Mouse (Mus musculus) myocyte (in vitro differentiated cells): Measurements from ENCODE around the gene Rbm38. TPM values are rescaled to one million over a fixed set of nuclear protein-coding genes. Genes with fewer than 3 reads are reported as not detected.

Source experiments
- H3K27me3 ChIP-seq: one replicate; pipeline ENCODE4 v1.6.1; 2011; ENCODE audit not compliant: control insufficient read depth, insufficient read depth, insufficient read length
- H3K36me3 ChIP-seq: one replicate; pipeline ENCODE4 v1.6.1; 2011; ENCODE audit not compliant: control insufficient read depth, insufficient read depth
- H3K4me2 ChIP-seq: one replicate; pipeline ENCODE4 v1.6.1; 2011; ENCODE audit warnings: low read depth, control low read depth
- H3K4me3 ChIP-seq: one replicate; pipeline ENCODE4 v1.5.1; 2011; ENCODE audit warnings: mild to moderate bottlenecking, control low read depth, moderate library complexity
- H3K79me2 ChIP-seq: one replicate; pipeline ENCODE4 v1.6.1; 2011; ENCODE audit not compliant: control insufficient read depth, insufficient read depth
- H3ac ChIP-seq: one replicate; pipeline ENCODE4 v1.6.1; 2011; ENCODE audit not compliant: control insufficient read depth, insufficient read length
- CEBPB ChIP-seq: IDR thresholded peaks from 2 replicates; pipeline ENCODE4 v1.6.1; 2011; ENCODE audit warnings: mild to moderate bottlenecking, moderate library complexity; ENCODE audit not compliant: poor library complexity, insufficient read depth, severe bottlenecking
- E2F4 ChIP-seq: IDR thresholded peaks from one replicate; pipeline ENCODE4 v1.6.1; 2011; ENCODE audit warnings: mild to moderate bottlenecking, control low read depth, moderate library complexity; ENCODE audit not compliant: insufficient read depth
- MAX ChIP-seq: IDR thresholded peaks from one replicate; pipeline ENCODE4 v1.6.1; 2011; ENCODE audit warnings: low read depth, mild to moderate bottlenecking, control low read depth
- MYOD1 ChIP-seq, 3 experiments: IDR thresholded peaks; one replicate each; pipeline ENCODE4 v1.6.1; 2011; ENCODE audit warnings: control low read depth in 2 of 3, low read depth in 2 of 3, mild to moderate bottlenecking in 2 of 3, moderate library complexity in 1 of 3; ENCODE audit not compliant: insufficient read length in 2 of 3, control insufficient read depth in 1 of 3
- MYOG ChIP-seq, 3 experiments: IDR thresholded peaks; one replicate each; pipeline ENCODE4 v1.6.1; 2011; ENCODE audit warnings: control low read depth in 2 of 3, low read depth in 2 of 3, mild to moderate bottlenecking in 2 of 3; ENCODE audit not compliant: insufficient read length in 2 of 3, control insufficient read depth in 1 of 3, insufficient read depth in 1 of 3
- POLR2A ChIP-seq: IDR thresholded peaks from one replicate; pipeline ENCODE4 v1.6.1; 2011; ENCODE audit warnings: low read depth, mild to moderate bottlenecking, control low read depth, moderate library complexity; ENCODE audit not compliant: insufficient read length
- POLR2AphosphoS2 ChIP-seq: IDR thresholded peaks from one replicate; pipeline ENCODE4 v1.6.1; 2011; ENCODE audit warnings: low read depth, control low read depth; ENCODE audit not compliant: insufficient read length
- REST ChIP-seq: IDR thresholded peaks from one replicate; pipeline ENCODE4 v1.6.1; 2011; ENCODE audit warnings: mild to moderate bottlenecking, control low read depth, moderate library complexity; ENCODE audit not compliant: insufficient read depth, insufficient read length
- SRF ChIP-seq: IDR thresholded peaks from one replicate; pipeline ENCODE4 v1.6.1; 2011; ENCODE audit warnings: low read depth; ENCODE audit not compliant: control insufficient read depth, insufficient read length
- TCF12 ChIP-seq: IDR thresholded peaks from one replicate; pipeline ENCODE4 v1.6.1; 2011; ENCODE audit warnings: mild to moderate bottlenecking, control low read depth; ENCODE audit not compliant: poor library complexity, insufficient read depth, severe bottlenecking
- TCF3 ChIP-seq: IDR thresholded peaks from one replicate; pipeline ENCODE4 v1.6.1; 2011; ENCODE audit warnings: low read depth, control low read depth; ENCODE audit not compliant: insufficient read length
- USF1 ChIP-seq: IDR thresholded peaks from one replicate; pipeline ENCODE4 v1.6.1; 2011; ENCODE audit warnings: low read depth, mild to moderate bottlenecking, control low read depth, moderate library complexity
- polyA plus RNA-seq: library from polyadenylated mRNA; unstranded; fragments of >200 nt; fragmentation: generic; extraction: Trizol; gene quantifications from one replicate; pipeline ENCODE4 v1.2.1, GENCODE M21; 2012; ENCODE audit warnings: missing spikeins

The Rbm38 gene
- polyA plus RNA-seq, 1 experiment: 124 TPM

DNA sequence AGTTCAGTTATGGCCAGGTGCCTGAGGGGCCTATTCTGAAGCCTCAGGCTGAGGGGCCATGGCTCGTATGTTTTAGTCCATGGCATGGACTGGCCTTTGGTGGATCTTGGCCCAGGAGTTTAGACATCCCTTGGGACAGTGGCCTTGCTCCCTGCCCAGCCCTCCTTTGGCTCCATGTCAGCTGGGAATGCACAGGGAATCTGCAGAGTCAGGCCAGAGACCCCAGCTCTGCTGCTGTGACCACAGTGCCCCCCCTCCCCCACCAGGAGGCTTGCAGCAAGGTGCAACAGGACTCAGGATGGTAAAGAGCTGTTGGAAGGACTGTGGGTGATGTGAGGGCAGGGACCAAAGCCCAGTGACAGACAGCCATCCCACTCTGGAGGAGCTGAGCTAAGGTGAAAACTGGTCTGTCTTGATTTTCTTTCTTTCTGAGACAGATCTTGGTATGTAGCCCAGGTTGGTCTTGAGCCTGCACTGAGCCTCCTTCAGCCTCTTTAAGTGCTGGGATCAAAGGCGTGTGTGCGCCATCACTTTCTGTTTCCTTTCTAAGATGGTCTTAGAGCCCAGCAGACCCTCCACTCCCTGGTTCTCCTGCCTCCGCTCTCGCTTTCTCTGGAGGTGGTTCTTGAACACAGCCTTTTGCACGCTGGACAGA is 7.0 kb downstream of the Rbm38 start:
- TF ChIP-seq CEBPB: no peak
- TF ChIP-seq POLR2AphosphoS2: peak; percentile 5
- no peak overlapping the region for H3K4me3 ChIP-seq
- H3K27me3 ChIP-seq: no peaks in the 10 kb centered on the region
- no peak overlapping the region for H3ac ChIP-seq
- H3K79me2 ChIP-seq: peaks cover 30% of the 10 kb centered on the region
- H3K36me3 ChIP-seq: no peaks in the 10 kb centered on the region
- peak overlapping the region; percentile 49 for H3K4me2 ChIP-seq

DNA sequence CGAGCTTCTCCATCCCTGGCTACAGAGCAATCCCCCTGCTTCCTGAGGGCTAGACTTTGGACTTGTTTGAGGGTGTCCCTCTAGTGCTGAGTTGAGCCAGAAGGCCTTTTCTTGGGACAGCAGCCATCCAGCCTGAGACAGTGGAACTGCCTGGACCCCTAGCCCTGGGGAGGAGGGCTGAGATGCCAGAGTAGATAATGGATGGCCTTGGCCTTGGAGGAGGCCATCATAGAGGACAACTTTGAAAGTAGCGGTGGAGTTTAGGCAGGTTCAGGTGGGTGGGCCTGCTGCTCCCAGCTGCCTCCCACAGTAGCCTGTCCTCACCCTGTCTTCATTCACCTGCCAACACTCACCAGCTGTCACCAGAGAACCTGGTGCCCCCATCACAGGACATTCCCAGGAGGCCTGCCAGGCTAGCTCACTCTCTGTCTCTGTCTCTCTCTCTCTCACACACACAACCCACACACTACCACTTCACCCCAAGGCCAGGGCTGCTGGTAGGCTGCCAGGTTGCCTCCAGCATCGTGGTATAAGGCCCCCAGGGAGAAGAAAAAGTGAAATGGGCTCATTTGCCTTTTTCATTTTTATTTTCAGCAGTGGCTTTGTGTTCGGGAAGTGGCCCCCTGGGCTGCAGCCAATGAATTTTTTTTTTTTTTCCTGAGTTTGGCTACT is 7.7 kb downstream of the Rbm38 start:
- H3K4me2 ChIP-seq: peak overlapping the region; percentile 49
- H3K4me3 ChIP-seq: no peak overlapping the region
- TF ChIP-seq TCF12 (peak; percentile 84), TCF3 (peak; percentile 85), MYOG (IDR thresholded peaks at IDR 0.05; ENCODE audit: control insufficient read depth in 1 of 3, insufficient read depth in 1 of 3, insufficient read length in 2 of 3, low read depth in 2 of 3) (peak in 2 of 3 experiments; percentile 82 to 96), MAX (no peak), POLR2AphosphoS2 (no peak), SRF (no peak), USF1 (no peak), MYOD1 (IDR thresholded peaks at IDR 0.05; ENCODE audit: control insufficient read depth in 1 of 3, insufficient read length in 2 of 3, low read depth in 2 of 3) (peak; percentile 57 to 97 (median 63))
- H3K79me2 ChIP-seq: peaks cover 24% of the 10 kb centered on the region
- no peaks in the 10 kb centered on the region for H3K27me3 ChIP-seq
- H3K36me3 ChIP-seq: no peaks in the 10 kb centered on the region
- H3ac ChIP-seq: no peak overlapping the region

DNA sequence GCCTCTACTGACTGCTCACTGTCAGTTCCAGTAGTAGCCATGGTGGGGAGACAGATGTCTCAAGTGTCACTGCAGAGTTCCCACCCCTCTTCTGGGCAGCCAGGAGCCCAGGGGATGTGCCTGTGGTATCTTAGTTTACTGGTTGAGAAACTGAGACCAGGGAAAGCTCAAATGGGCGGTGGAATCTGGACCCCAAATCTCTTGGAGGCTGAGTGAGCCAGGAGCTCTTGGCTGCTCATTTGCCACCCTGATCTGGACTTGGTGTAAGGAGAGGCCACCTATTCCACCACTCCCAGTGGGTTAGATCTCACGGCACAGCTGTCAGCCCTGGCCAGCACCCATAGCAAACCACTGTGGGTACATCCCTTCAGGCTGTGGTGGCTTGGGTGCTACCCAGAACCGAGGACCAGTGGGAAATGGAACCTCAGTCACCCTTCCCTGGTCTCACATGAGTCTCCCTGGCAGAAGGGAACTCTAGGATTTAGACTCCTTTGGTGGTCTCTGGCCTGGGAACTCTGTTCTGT is 8.3 kb downstream of the Rbm38 start:
- no peaks in the 10 kb centered on the region for H3K27me3 ChIP-seq
- H3K79me2 ChIP-seq: peaks cover 17% of the 10 kb centered on the region
- peak overlapping the region; percentile 38 for H3K4me2 ChIP-seq
- H3ac ChIP-seq: no peak overlapping the region
- TF ChIP-seq POLR2A (no peak), MYOG (IDR thresholded peaks at IDR 0.05; ENCODE audit: control insufficient read depth in 1 of 3, insufficient read depth in 1 of 3, insufficient read length in 2 of 3, low read depth in 2 of 3) (peak; percentile 66 to 97 (median 82)), MYOD1 (IDR thresholded peaks at IDR 0.05; ENCODE audit: control insufficient read depth in 1 of 3, insufficient read length in 2 of 3, low read depth in 2 of 3) (peak; percentile 14 to 95 (median 56)), TCF3 (peak; percentile 50), SRF (no peak)
- H3K36me3 ChIP-seq: no peaks in the 10 kb centered on the region
- no peak overlapping the region for H3K4me3 ChIP-seq

DNA sequence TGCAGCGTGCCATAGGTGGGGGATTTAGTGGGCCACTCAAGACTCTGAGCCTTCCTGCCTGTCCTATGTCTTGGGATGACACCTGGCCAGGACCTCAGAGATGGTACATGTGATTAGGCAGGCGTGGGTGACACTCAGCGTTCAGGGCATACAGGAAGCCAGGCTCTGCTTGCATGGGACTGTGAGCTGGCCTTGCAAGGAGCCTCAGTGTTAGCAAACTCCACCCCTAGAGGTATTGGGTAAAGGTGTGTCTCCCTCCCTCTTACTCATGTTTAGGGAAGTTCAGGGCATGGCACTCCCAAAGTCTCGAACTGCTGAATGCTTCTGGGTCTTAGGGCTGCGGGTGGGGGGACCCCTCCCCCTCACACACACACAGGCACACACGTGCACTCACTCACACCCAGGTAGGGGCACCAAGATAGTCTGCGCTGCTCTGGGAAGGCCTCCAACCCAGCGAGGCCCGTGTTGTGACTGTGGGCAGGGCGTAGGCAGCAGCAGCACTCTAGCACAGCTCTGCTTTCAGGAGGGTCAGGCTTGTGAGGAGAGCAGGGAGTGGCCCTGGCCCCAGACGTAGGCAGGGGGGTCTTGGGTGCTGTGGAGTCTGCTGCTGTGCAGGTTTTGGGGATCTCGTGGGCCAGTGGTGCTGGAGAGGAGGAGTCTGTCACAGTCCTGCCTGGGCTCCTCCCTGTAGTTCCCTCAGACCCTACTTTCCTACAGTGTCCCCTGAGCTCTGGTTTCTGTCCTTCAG is 10.5 kb downstream of the Rbm38 start:
- Histone ChIP-seq H3K36me3 (peaks cover 4% of the 10 kb centered on the region), H3K4me2 (no peak overlapping the region), H3ac (no peak overlapping the region), H3K27me3 (no peaks in the 10 kb centered on the region), H3K4me3 (no peak overlapping the region), H3K79me2 (peaks cover 11% of the 10 kb centered on the region)
- TF ChIP-seq MYOG (IDR thresholded peaks at IDR 0.05; ENCODE audit: control insufficient read depth in 1 of 3, insufficient read depth in 1 of 3, insufficient read length in 2 of 3, low read depth in 2 of 3) (no peak), TCF3 (no peak), POLR2AphosphoS2 (no peak), MAX (no peak), POLR2A (no peak), SRF (no peak), REST (no peak), E2F4 (no peak), USF1 (no peak), CEBPB (no peak), MYOD1 (IDR thresholded peaks at IDR 0.05; ENCODE audit: control insufficient read depth in 1 of 3, insufficient read length in 2 of 3, low read depth in 2 of 3) (no peak), TCF12 (no peak)

DNA sequence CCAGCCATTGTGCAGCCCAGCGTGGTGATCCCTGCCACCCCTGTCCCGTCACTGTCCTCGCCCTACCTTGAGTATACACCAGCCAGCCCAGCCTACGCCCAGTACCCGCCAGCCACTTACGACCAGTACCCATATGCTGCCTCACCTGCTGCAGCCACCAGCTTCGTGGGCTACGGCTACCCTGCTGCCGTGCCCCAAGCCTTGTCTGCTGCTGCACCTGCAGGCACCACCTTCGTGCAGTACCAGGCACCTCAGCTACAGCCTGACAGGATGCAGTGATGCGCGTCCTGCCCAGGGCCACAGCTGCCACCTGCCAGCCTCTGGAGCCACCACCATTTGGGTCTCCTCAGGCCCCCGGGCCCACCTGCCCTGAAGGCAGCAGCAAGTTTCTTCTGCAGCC is 13.2 kb downstream of the Rbm38 start:
- Histone ChIP-seq H3ac (no peak overlapping the region), H3K27me3 (no peaks in the 10 kb centered on the region), H3K4me3 (no peak overlapping the region), H3K36me3 (peaks cover 4% of the 10 kb centered on the region), H3K4me2 (no peak overlapping the region), H3K79me2 (peaks cover 6% of the 10 kb centered on the region)
- peak; percentile 20 for TF ChIP-seq POLR2AphosphoS2
- no peak for TF ChIP-seq MYOD1 (IDR thresholded peaks at IDR 0.05; ENCODE audit: control insufficient read depth in 1 of 3, insufficient read length in 2 of 3, low read depth in 2 of 3)
- peak; percentile 39 for TF ChIP-seq POLR2A
- no peak for TF ChIP-seq TCF3
- TF ChIP-seq CEBPB: no peak
- peak in 1 of 3 experiments; percentile 5 for TF ChIP-seq MYOG (IDR thresholded peaks at IDR 0.05; ENCODE audit: control insufficient read depth in 1 of 3, insufficient read depth in 1 of 3, insufficient read length in 2 of 3, low read depth in 2 of 3)
- no peak for TF ChIP-seq MAX
- TF ChIP-seq TCF12: no peak
- no peak for TF ChIP-seq REST
- TF ChIP-seq E2F4: no peak
- no peak for TF ChIP-seq SRF
- TF ChIP-seq USF1: no peak
